Mouse (Mus musculus): ENCODE data around the gene Smoc1. TPM values are rescaled to one million over a fixed set of nuclear protein-coding genes. Genes with fewer than 3 reads are reported as not detected.

Gene Smoc1
- polyA plus RNA-seq, 1 experiment, result 0.01 TPM

DNA sequence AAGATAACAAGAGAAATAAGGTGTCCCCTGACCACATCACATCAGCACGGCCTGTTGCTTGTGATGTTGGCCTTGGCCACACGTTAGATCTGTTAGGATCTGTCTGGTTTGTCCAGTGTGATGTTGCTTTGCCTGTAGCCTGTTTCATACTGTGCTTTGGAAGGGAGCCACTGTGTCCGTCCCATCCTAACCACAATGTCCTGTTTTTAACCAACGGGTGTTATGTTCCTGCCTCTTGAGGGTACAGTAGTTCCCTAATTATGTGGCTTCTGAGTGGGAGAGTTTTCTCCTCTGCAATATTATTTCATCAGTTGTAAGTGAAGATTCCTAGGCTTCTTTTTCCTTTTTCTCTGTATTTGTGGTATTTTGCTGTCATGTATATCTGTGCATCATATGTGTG, 31.3 kb upstream of the Smoc1 start:
- no peak for TF ChIP-seq TAL1 (IDR thresholded peaks at IDR 0.05; ENCODE audit: low read length)
- TF ChIP-seq GATA1 (IDR thresholded peaks at IDR 0.05; ENCODE audit: low read length), result no peak
- Histone ChIP-seq H3K27me3 (ENCODE audit: control insufficient read depth) (peaks cover 6% of the 10 kb centered on the region; the same call in 1 of the 2 replicates), H3K4me3 (replicated peaks) (no peak overlapping the region), H3K36me3 (ENCODE audit: control insufficient read depth) (no peaks in the 10 kb centered on the region), H3K4me1 (ENCODE audit: control insufficient read depth) (no peaks in the 10 kb centered on the region), H3K9me3 (ENCODE audit: control insufficient read depth, low read length) (no peaks in the 10 kb centered on the region; the same call in 1 of the 2 replicates)

DNA sequence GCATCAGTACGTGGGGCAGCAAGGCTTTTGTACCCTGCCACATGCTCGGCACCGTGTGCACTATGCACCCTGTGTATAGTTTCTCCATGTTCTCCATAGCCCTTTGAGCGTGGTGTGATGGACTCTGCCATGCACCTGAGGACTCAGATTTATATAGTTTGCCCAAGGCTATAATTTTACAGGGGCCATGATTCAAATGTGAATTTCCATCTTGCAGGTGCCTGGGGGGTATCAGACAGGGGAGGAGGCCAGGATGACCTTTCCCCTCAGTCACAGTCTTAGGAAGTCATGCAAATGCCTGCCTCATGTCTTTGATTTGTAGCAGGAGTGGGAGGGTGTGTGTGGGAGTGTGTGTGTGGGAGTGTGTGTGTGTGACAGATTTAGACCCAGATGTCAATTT, 29.0 kb upstream of the Smoc1 start:
- H3K9me3 ChIP-seq (ENCODE audit: control insufficient read depth, low read length), result no peaks in the 10 kb centered on the region; the same call in 1 of the 2 replicates
- no peaks in the 10 kb centered on the region for H3K4me1 ChIP-seq (ENCODE audit: control insufficient read depth)
- TF ChIP-seq TAL1 (IDR thresholded peaks at IDR 0.05; ENCODE audit: low read length) (no peak), GATA1 (IDR thresholded peaks at IDR 0.05; ENCODE audit: low read length) (no peak)
- H3K36me3 ChIP-seq (ENCODE audit: control insufficient read depth), result no peaks in the 10 kb centered on the region
- H3K4me3 ChIP-seq (replicated peaks), result no peak overlapping the region
- peaks cover 6% of the 10 kb centered on the region; the same call in 1 of the 2 replicates for H3K27me3 ChIP-seq (ENCODE audit: control insufficient read depth)

DNA sequence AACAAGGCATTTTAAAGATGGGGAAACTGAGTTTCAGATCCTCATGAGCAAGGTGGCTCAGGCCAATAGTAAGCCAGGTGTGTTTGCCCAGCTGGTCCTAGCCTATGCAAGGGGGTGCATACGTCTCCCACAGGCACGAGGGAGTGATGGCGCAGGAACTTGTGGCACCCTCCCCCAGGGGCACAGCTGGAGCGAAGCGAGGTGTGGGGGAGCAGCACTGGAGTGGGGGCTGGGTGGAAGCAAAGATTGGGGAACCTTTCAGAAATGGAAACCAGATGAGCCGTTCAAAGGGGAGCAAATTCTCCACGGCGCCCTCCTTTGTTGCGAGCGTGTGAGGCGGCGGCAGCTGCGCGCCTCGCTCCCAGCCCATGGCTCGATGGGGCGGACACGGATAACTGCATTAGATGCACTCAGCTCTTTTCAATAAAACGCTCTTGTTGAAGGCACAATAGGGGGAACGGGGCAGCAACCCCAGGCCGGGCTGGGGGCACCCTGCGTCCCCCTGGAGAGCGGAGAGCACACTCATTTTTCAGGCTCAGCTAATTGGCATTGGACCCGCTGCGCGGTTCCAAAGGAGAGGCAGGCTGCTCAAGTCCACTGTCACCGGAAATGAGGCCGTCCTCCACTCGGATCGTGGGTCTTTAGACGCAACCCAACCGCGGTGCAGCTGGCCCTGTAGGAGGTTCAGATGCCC, 27.9 kb upstream of the Smoc1 start:
- Histone ChIP-seq H3K4me1 (ENCODE audit: control insufficient read depth) (no peaks in the 10 kb centered on the region), H3K4me3 (replicated peaks) (no peak overlapping the region), H3K9me3 (ENCODE audit: control insufficient read depth, low read length) (no peaks in the 10 kb centered on the region; the same call in 1 of the 2 replicates), H3K36me3 (ENCODE audit: control insufficient read depth) (no peaks in the 10 kb centered on the region), H3K27me3 (ENCODE audit: control insufficient read depth) (peaks cover 6% of the 10 kb centered on the region; the same call in 1 of the 2 replicates)
- TF ChIP-seq GATA1 (IDR thresholded peaks at IDR 0.05; ENCODE audit: low read length), result no peak
- no peak for TF ChIP-seq TAL1 (IDR thresholded peaks at IDR 0.05; ENCODE audit: low read length)

DNA sequence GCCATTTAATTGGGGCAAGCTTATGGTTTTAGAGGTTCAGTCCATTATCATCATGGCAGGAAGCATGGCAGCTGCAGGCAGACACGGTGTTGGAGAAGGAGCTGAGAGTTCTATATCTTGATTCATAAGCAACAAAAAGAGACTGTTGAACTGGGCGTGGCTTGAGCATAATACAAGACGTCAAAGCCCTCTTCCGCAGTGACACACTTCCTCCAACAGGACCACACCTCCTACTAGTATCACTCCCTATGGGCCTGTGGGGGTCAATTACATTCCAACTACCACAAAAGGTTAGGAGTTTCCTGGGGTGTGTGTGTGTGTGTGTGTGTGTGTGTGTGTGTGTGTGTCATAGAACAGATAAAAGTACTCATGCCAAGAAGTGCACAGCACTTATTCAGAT, 25.7 kb upstream of the Smoc1 start:
- Histone ChIP-seq H3K27me3 (ENCODE audit: control insufficient read depth) (peaks cover 6% of the 10 kb centered on the region; the same call in 1 of the 2 replicates), H3K9me3 (ENCODE audit: control insufficient read depth, low read length) (no peaks in the 10 kb centered on the region), H3K4me3 (replicated peaks) (no peak overlapping the region), H3K36me3 (ENCODE audit: control insufficient read depth) (no peaks in the 10 kb centered on the region), H3K4me1 (ENCODE audit: control insufficient read depth) (no peaks in the 10 kb centered on the region)
- TF ChIP-seq GATA1 (IDR thresholded peaks at IDR 0.05; ENCODE audit: low read length) (no peak), TAL1 (IDR thresholded peaks at IDR 0.05; ENCODE audit: low read length) (no peak)

DNA sequence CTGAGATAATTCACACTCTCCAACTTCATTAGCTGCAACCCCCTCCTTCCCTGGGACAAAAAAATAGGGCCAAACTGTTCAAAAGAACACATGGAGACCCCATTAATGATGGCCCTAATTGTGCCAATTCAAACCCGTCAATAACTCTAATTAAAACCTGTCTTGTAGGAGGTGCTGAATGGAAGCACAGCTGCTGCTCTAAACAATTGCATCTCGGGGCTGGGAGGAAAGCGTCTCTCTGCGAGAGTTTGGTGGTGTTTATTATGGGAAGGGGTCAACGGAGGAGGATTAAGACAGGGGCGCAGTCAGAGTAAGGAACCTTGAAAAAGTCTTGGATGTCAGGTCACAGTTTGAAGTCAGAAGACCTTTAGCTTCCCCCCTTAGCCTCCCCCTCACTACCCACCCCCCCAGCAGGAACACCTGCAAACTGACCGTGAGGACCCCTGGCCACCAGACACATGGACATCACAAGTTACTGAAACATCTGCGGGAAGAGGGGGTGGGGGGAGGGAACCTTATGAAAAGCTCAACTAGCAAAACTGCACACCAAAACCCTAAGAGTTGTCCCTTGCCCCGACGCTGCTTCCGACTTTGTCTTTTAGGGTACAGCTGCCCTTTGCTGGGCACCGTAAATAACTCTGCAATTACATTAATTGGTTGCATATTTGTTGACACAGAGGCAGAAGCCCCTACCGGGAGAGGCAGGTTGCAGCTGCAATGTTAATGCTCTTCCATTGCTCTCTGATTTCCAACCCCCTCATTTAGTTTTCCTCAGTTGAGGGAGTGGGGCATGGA, 23.6 kb upstream of the Smoc1 start:
- H3K4me1 ChIP-seq (ENCODE audit: control insufficient read depth), result no peaks in the 10 kb centered on the region
- H3K27me3 ChIP-seq (ENCODE audit: control insufficient read depth), result peaks cover 6% of the 10 kb centered on the region; the same call in 1 of the 2 replicates
- TF ChIP-seq GATA1 (IDR thresholded peaks at IDR 0.05; ENCODE audit: low read length), result no peak
- TF ChIP-seq TAL1 (IDR thresholded peaks at IDR 0.05; ENCODE audit: low read length), result no peak
- H3K4me3 ChIP-seq (replicated peaks), result no peak overlapping the region
- H3K9me3 ChIP-seq (ENCODE audit: control insufficient read depth, low read length), result no peaks in the 10 kb centered on the region
- H3K36me3 ChIP-seq (ENCODE audit: control insufficient read depth), result no peaks in the 10 kb centered on the region

DNA sequence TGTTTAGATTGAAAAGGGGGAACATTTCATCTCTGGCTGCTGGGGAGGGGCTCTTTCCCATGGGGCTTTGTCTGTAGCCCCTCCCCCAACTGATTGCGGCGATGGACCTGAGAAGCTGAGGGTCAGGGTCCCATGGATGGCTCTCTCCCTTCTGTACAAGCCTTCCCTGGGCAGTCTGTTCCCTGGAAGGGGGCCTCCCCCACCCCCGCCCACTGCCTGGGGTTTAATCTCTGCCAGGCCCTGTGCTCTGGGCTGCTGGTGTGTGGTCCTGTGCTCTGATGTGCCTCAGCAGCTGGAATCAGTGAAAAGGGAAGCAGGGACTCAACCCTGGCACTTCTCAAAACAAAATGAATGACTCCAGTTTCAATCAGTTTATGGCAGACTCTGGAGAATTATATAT, 16.8 kb upstream of the Smoc1 start:
- Histone ChIP-seq H3K4me1 (ENCODE audit: control insufficient read depth) (no peaks in the 10 kb centered on the region), H3K36me3 (ENCODE audit: control insufficient read depth) (no peaks in the 10 kb centered on the region), H3K4me3 (replicated peaks) (no peak overlapping the region), H3K27me3 (ENCODE audit: control insufficient read depth) (no peaks in the 10 kb centered on the region), H3K9me3 (ENCODE audit: control insufficient read depth, low read length) (no peaks in the 10 kb centered on the region)
- TF ChIP-seq GATA1 (IDR thresholded peaks at IDR 0.05; ENCODE audit: low read length), result no peak
- no peak for TF ChIP-seq TAL1 (IDR thresholded peaks at IDR 0.05; ENCODE audit: low read length)

DNA sequence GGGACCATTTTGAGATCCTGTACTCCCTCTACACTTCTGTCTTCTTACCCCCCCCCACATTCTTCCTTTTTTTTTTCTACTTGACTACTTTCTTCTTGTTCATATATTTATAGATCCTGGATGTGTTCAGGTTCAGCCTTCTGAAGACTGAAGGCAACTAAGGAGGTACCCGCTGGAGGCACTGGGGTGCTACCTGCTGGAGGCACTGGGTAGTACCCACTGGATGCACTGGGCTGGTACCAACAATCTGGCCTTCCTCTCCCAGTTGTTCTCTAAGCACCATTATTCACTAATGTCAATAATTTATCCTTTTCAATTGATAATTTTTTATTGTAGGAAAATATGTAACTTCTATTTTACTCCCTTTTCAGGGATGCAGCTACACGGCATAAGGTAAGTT, 14.6 kb upstream of the Smoc1 start:
- Histone ChIP-seq H3K36me3 (ENCODE audit: control insufficient read depth) (no peaks in the 10 kb centered on the region), H3K27me3 (ENCODE audit: control insufficient read depth) (no peaks in the 10 kb centered on the region), H3K9me3 (ENCODE audit: control insufficient read depth, low read length) (no peaks in the 10 kb centered on the region), H3K4me1 (ENCODE audit: control insufficient read depth) (no peaks in the 10 kb centered on the region), H3K4me3 (replicated peaks) (no peak overlapping the region)
- TF ChIP-seq TAL1 (IDR thresholded peaks at IDR 0.05; ENCODE audit: low read length) (no peak), GATA1 (IDR thresholded peaks at IDR 0.05; ENCODE audit: low read length) (no peak)

DNA sequence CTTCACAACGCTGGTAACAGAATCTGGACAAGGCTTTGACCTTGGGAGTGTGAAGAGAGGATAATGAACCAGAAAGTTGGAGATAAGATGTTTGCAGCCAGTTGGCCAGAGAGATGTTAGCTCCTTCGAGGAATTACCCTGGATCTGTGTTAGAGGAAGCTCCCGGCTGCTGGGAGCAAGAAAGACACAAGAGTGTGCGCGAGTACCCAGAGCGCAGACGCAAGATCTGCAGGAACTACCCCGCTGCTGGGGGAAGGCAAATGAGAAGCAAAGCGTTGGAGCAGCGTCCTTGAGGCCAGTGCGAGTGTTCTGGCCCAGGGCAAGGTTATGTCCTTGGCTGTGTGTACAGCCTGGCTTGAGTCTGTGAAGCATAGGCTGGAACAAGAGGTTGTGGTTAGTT, 13.1 kb upstream of the Smoc1 start:
- TF ChIP-seq GATA1 (IDR thresholded peaks at IDR 0.05; ENCODE audit: low read length), result no peak
- TF ChIP-seq TAL1 (IDR thresholded peaks at IDR 0.05; ENCODE audit: low read length), result no peak
- Histone ChIP-seq H3K4me1 (ENCODE audit: control insufficient read depth) (no peaks in the 10 kb centered on the region), H3K36me3 (ENCODE audit: control insufficient read depth) (no peaks in the 10 kb centered on the region), H3K27me3 (ENCODE audit: control insufficient read depth) (no peaks in the 10 kb centered on the region), H3K9me3 (ENCODE audit: control insufficient read depth, low read length) (no peaks in the 10 kb centered on the region), H3K4me3 (replicated peaks) (no peak overlapping the region)

DNA sequence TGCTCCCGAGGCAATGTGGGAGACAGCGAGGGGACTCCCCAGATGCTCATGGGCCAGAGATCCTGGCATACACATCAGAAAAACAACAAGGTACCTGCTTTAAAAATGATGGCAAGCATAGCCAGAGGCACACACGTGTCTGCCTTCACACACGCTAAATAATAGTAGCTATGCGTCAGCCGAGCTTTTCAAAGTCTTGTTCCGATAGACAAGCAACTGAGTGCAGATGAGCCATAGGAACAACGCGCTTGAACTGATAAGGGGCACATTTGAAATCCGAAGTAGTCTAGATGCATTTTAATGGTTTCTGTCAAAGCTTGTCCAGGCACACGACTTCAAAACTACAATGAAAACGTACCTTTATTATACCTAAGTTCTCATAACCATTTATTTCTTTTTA, 9.0 kb upstream of the Smoc1 start:
- no peaks in the 10 kb centered on the region for H3K9me3 ChIP-seq (ENCODE audit: control insufficient read depth, low read length)
- no peaks in the 10 kb centered on the region for H3K27me3 ChIP-seq (ENCODE audit: control insufficient read depth)
- H3K4me1 ChIP-seq (ENCODE audit: control insufficient read depth), result no peaks in the 10 kb centered on the region
- no peak for TF ChIP-seq TAL1 (IDR thresholded peaks at IDR 0.05; ENCODE audit: low read length)
- no peak for TF ChIP-seq GATA1 (IDR thresholded peaks at IDR 0.05; ENCODE audit: low read length)
- no peak overlapping the region for H3K4me3 ChIP-seq (replicated peaks)
- no peaks in the 10 kb centered on the region for H3K36me3 ChIP-seq (ENCODE audit: control insufficient read depth)
